Mouse (Mus musculus) stomach, embryonic 16.5 days (tissue): Measurements from ENCODE around the gene Akap8. TPM values are rescaled to one million over a fixed set of nuclear protein-coding genes. Genes with fewer than 3 reads are reported as not detected.
A peak's percentile ranks its signal among the peaks of the same experiment; 100 is the strongest.

Experiments used
- ATAC-seq: fragments of 200-750 bp; cut with Nextera tagmentation; 2 replicates; pipeline ENCODE4 v1.8.0; 2017; ENCODE audit warnings: moderate number of reproducible peaks, moderate TSS enrichment; ENCODE audit not compliant: insufficient read depth, low FRiP score
- H3K27ac ChIP-seq: fragments of 300-500 bp; sonication (generic); 2 replicates; pipeline ENCODE4 v1.5.1; 2014; ENCODE audit warnings: low read length
- H3K27me3 ChIP-seq: fragments of 300-500 bp; sonication (generic); 2 replicates; pipeline ENCODE4 v1.6.1; 2014; ENCODE audit warnings: low read length, control low read depth, mixed read lengths; ENCODE audit not compliant: control insufficient read depth, insufficient read depth
- H3K36me3 ChIP-seq: fragments of 300-500 bp; sonication (generic); 2 replicates; pipeline ENCODE4 v1.6.1; 2014; ENCODE audit warnings: low read length; ENCODE audit not compliant: control insufficient read depth, insufficient read depth
- H3K4me1 ChIP-seq: fragments of 300-500 bp; sonication (generic); 2 replicates; pipeline ENCODE4 v1.6.1; 2014; ENCODE audit warnings: low read length, control low read depth, mixed read lengths; ENCODE audit not compliant: control insufficient read depth, insufficient read depth
- H3K4me2 ChIP-seq: fragments of 300-500 bp; sonication (generic); 2 replicates; pipeline ENCODE4 v1.6.1; 2014; ENCODE audit warnings: low read depth, low read length, mixed read lengths
- H3K4me3 ChIP-seq: fragments of 300-500 bp; sonication (generic); replicated peaks from 2 replicates; pipeline ENCODE4 v1.5.1; 2014; ENCODE audit warnings: mild to moderate bottlenecking, low read length
- H3K9ac ChIP-seq: fragments of 300-500 bp; sonication (generic); 2 replicates; pipeline ENCODE4 v1.6.1; 2014; ENCODE audit warnings: low read length
- H3K9me3 ChIP-seq: fragments of 300-500 bp; sonication (generic); replicated peaks from 2 replicates; pipeline ENCODE4 v1.6.1; 2016; ENCODE audit warnings: low read length, control low read depth; ENCODE audit not compliant: control insufficient read depth
- WGBS: fragments of 180-500 bp; shearing (Covaris S2); extraction: QIAGEN DNeasy Blood & Tissue Kit; methylation state at CpG from one replicate; pipeline ENCODE4 v1.1.7; 2014; 5-methylcytosine and 5-hydroxymethylcytosine counted together
- polyA plus RNA-seq: library from polyadenylated mRNA; unstranded; fragments of >200 nt; fragmentation: Nextera tagmentation; extraction: Ambion mirVana; gene quantifications from 2 replicates; pipeline ENCODE4 v1.2.1, GENCODE M21; 2015

Gene Akap8
- polyA plus RNA-seq, 1 experiment from 2014 or later = 98.8 TPM

GRCm38 (mm10) chr17:32283341-32283740 is 37.7 kb downstream of the Akap8 start:
- WGBS = 6% methylated on average over 7 of the region's 7 CpGs
- H3K27ac ChIP-seq = peak overlapping the region; percentile 99
- H3K4me2 ChIP-seq = peak overlapping the region; percentile 72
- H3K4me1 ChIP-seq = peaks cover 18% of the 10 kb centered on the region
- H3K9ac ChIP-seq = peak overlapping the region; percentile 99
- H3K36me3 ChIP-seq = no peaks in the 10 kb centered on the region
- H3K9me3 ChIP-seq = no peaks in the 10 kb centered on the region
- no peak for ATAC-seq
- H3K4me3 ChIP-seq = peak overlapping the region; percentile 97
- H3K27me3 ChIP-seq = no peaks in the 10 kb centered on the region

- no peak overlapping the region for H3K4me3 ChIP-seq
- no peak overlapping the region for H3K9ac ChIP-seq
- no peaks in the 10 kb centered on the region for H3K27me3 ChIP-seq
- H3K27ac ChIP-seq = no peak overlapping the region
- peaks cover 18% of the 10 kb centered on the region for H3K4me1 ChIP-seq
- ATAC-seq = no peak
- H3K4me2 ChIP-seq = peak overlapping the region; percentile 16; the same call in 1 of the 2 replicates
- WGBS = 56% methylated on average over 4 of the region's 4 CpGs
- no peaks in the 10 kb centered on the region for H3K36me3 ChIP-seq
- H3K9me3 ChIP-seq = no peaks in the 10 kb centered on the region
Measured at GRCm38 (mm10) chr17:32281611-32282310, 39.3 kb downstream of the Akap8 start.

GRCm38 (mm10) chr17:32281126-32281525 is 39.9 kb downstream of the Akap8 start:
- Histone ChIP-seq H3K27ac (no peak overlapping the region), H3K9me3 (no peaks in the 10 kb centered on the region), H3K36me3 (no peaks in the 10 kb centered on the region), H3K4me2 (no peak overlapping the region), H3K4me1 (peaks cover 18% of the 10 kb centered on the region), H3K27me3 (no peaks in the 10 kb centered on the region), H3K4me3 (no peak overlapping the region), H3K9ac (no peak overlapping the region)
- 87% methylated on average over 2 of the region's 2 CpGs for WGBS
- no peak for ATAC-seq

GRCm38 (mm10) chr17:32280575-32280974 is 40.5 kb downstream of the Akap8 start:
- 84% methylated on average over 3 of the region's 3 CpGs for WGBS
- Histone ChIP-seq H3K4me2 (no peak overlapping the region), H3K27ac (no peak overlapping the region), H3K4me1 (peaks cover 21% of the 10 kb centered on the region), H3K9ac (no peak overlapping the region), H3K36me3 (no peaks in the 10 kb centered on the region), H3K27me3 (no peaks in the 10 kb centered on the region), H3K4me3 (no peak overlapping the region), H3K9me3 (no peaks in the 10 kb centered on the region)
- no peak for ATAC-seq

- Histone ChIP-seq H3K4me2 (no peak overlapping the region), H3K27ac (no peak overlapping the region), H3K4me1 (peaks cover 9% of the 10 kb centered on the region), H3K9ac (no peak overlapping the region), H3K9me3 (no peaks in the 10 kb centered on the region), H3K27me3 (no peaks in the 10 kb centered on the region), H3K4me3 (no peak overlapping the region), H3K36me3 (no peaks in the 10 kb centered on the region)
- 92% methylated on average over 1 of the region's 1 CpGs for WGBS
- no peak for ATAC-seq
Measured at GRCm38 (mm10) chr17:32277201-32277600, 43.8 kb downstream of the Akap8 start.

- Histone ChIP-seq H3K36me3 (no peaks in the 10 kb centered on the region), H3K9me3 (no peaks in the 10 kb centered on the region), H3K27me3 (no peaks in the 10 kb centered on the region), H3K4me3 (no peak overlapping the region), H3K4me1 (peaks cover 4% of the 10 kb centered on the region; the same call in 1 of the 2 replicates), H3K27ac (no peak overlapping the region), H3K9ac (no peak overlapping the region), H3K4me2 (no peak overlapping the region)
- 75% methylated on average over 3 of the region's 3 CpGs for WGBS
- no peak for ATAC-seq
Measured at GRCm38 (mm10) chr17:32275568-32275967, 45.5 kb downstream of the Akap8 start.

- no peaks in the 10 kb centered on the region for H3K9me3 ChIP-seq
- no peak for ATAC-seq
- H3K27me3 ChIP-seq = no peaks in the 10 kb centered on the region
- no peaks in the 10 kb centered on the region for H3K36me3 ChIP-seq
- WGBS = 84% methylated on average over 7 of the region's 7 CpGs
- H3K4me3 ChIP-seq = no peak overlapping the region
- no peak overlapping the region for H3K27ac ChIP-seq
- no peak overlapping the region for H3K9ac ChIP-seq
- H3K4me2 ChIP-seq = no peak overlapping the region
- no peaks in the 10 kb centered on the region for H3K4me1 ChIP-seq
Measured at GRCm38 (mm10) chr17:32269151-32269550, 51.9 kb downstream of the Akap8 start.

GRCm38 (mm10) chr17:32268540-32268960 is 52.5 kb downstream of the Akap8 start:
- no peaks in the 10 kb centered on the region for H3K36me3 ChIP-seq
- no peak overlapping the region for H3K27ac ChIP-seq
- no peak overlapping the region for H3K9ac ChIP-seq
- no peak for ATAC-seq
- no peak overlapping the region for H3K4me2 ChIP-seq
- H3K9me3 ChIP-seq = no peaks in the 10 kb centered on the region
- H3K27me3 ChIP-seq = no peaks in the 10 kb centered on the region
- 90% methylated on average over 3 of the region's 3 CpGs for WGBS
- H3K4me3 ChIP-seq = no peak overlapping the region
- no peaks in the 10 kb centered on the region for H3K4me1 ChIP-seq

GRCm38 (mm10) chr17:32268096-32268495 is 52.9 kb downstream of the Akap8 start:
- Histone ChIP-seq H3K4me2 (no peak overlapping the region), H3K9me3 (no peaks in the 10 kb centered on the region), H3K4me3 (no peak overlapping the region), H3K27me3 (no peaks in the 10 kb centered on the region), H3K27ac (no peak overlapping the region), H3K36me3 (no peaks in the 10 kb centered on the region), H3K9ac (no peak overlapping the region), H3K4me1 (no peaks in the 10 kb centered on the region)
- no peak for ATAC-seq
- 77% methylated on average over 2 of the region's 2 CpGs for WGBS
